Mouse (Mus musculus) liver, embryonic 16.5 days (tissue): ENCODE results near the gene Tmem135. TPM values are rescaled to one million over a fixed set of nuclear protein-coding genes. Genes with fewer than 3 reads are reported as not detected.

Experiments used
- ATAC-seq: fragments of 200-750 bp; cut with Nextera tagmentation; 2 replicates; pipeline ENCODE4 v1.8.0; 2017; ENCODE audit warnings: low read depth, mild to moderate bottlenecking, moderate number of reproducible peaks, moderate library complexity
- H3K27ac ChIP-seq: fragments of 300-500 bp; sonication (generic); 2 replicates; pipeline ENCODE4 v1.5.1; 2014; ENCODE audit warnings: mild to moderate bottlenecking, low read length
- H3K27me3 ChIP-seq: fragments of 300-500 bp; sonication (generic); 2 replicates; pipeline ENCODE4 v1.6.1; 2014; ENCODE audit warnings: low read depth, low read length, mixed read lengths; ENCODE audit not compliant: control insufficient read depth, insufficient read depth
- H3K36me3 ChIP-seq: fragments of 300-500 bp; sonication (generic); 2 replicates; pipeline ENCODE4 v1.6.1; 2014; ENCODE audit warnings: mild to moderate bottlenecking; ENCODE audit not compliant: control insufficient read depth, insufficient read depth
- H3K4me1 ChIP-seq: fragments of 300-500 bp; sonication (generic); 2 replicates; pipeline ENCODE4 v1.6.1; 2014; ENCODE audit warnings: low read depth, low read length, mixed read lengths; ENCODE audit not compliant: control insufficient read depth
- H3K4me2 ChIP-seq: fragments of 300-500 bp; sonication (generic); 2 replicates; pipeline ENCODE4 v1.6.1; 2014; ENCODE audit warnings: low read depth, low read length, mixed read lengths
- H3K4me3 ChIP-seq: fragments of 300-500 bp; sonication (generic); 2 replicates; pipeline ENCODE4 v1.5.1; 2014; ENCODE audit warnings: low read depth, mild to moderate bottlenecking, low read length
- H3K9ac ChIP-seq: fragments of 300-500 bp; sonication (generic); 2 replicates; pipeline ENCODE4 v1.6.1; 2014; ENCODE audit warnings: low read depth, low read length
- H3K9me3 ChIP-seq: fragments of 300-500 bp; sonication (generic); replicated peaks from 2 replicates; pipeline ENCODE4 v1.6.1; 2016; ENCODE audit warnings: low read length; ENCODE audit not compliant: control insufficient read depth
- WGBS: fragments of 180-500 bp; shearing (Covaris S2); extraction: QIAGEN DNeasy Blood & Tissue Kit; methylation state at CpG from one replicate; pipeline ENCODE4 v1.1.7; 2014; ENCODE audit not compliant: insufficient replicate concordance; 5-methylcytosine and 5-hydroxymethylcytosine counted together
- polyA plus RNA-seq: library from polyadenylated mRNA; unstranded; fragments of >200 nt; fragmentation: Nextera tagmentation; extraction: Ambion mirVana; gene quantifications from 2 replicates; pipeline ENCODE4 v1.2.1, GENCODE M21; 2015

Tmem135 gene
- polyA plus RNA-seq, 1 experiment from 2014 or later, result 18.6 TPM

DNA sequence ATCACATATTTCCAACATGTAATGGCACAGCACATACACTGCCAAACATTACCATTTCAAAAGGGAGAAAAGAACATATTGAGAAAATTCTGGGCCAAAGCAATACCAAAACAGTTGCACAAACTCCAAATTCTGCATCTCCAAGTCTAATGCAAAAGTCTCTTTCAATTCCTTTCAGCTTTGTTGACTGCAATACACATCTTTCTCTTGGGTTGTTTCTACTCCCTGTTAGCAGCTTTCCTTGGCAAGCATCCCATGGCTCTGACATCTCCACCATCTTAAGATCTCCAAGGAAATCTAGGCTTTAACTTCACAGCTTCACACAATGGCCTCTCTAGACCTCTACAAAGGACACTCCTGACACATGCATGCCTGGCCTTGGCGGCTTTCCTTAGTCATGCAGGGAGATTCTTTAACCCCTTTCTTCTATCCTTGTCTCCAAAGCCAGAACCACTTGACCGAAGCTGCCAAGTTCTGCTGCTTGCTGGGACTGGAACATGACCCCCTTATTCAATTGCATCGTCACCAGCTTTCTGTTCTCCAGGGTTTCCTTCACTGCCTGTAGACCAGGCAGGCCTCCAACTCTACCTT, 172.7 kb downstream of the Tmem135 start:
- no peak overlapping the region for H3K4me3 ChIP-seq
- no peak overlapping the region for H3K4me2 ChIP-seq
- ATAC-seq, result no peak
- H3K27ac ChIP-seq, result no peak overlapping the region
- no peaks in the 10 kb centered on the region for H3K36me3 ChIP-seq
- H3K9me3 ChIP-seq, result no peaks in the 10 kb centered on the region
- H3K9ac ChIP-seq, result no peak overlapping the region
- H3K4me1 ChIP-seq, result no peaks in the 10 kb centered on the region
- H3K27me3 ChIP-seq, result no peaks in the 10 kb centered on the region
- 72% methylated on average over 3 of the region's 3 CpGs for WGBS

DNA sequence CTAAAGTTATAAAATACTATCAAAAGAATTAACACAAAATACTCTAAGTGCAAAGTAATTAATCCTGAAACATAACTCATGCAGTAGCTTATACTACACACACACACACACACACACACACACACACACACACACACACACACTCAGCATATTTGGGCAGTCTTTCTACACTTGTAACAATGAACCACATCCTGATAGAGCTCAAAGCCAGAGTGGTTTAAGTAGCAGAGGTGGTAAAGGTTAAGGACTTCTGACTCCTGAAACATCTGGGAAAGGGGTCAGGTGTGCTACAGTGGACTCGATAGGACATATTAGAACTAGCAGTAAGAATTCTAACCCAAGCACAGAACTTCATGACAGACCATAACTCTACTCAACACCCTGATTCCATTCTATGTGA, 181.4 kb downstream of the Tmem135 start:
- no peaks in the 10 kb centered on the region for H3K27me3 ChIP-seq
- ATAC-seq, result no peak
- H3K36me3 ChIP-seq, result no peaks in the 10 kb centered on the region
- WGBS, result 64% methylated on average over 1 of the region's 1 CpGs
- no peak overlapping the region for H3K4me3 ChIP-seq
- H3K27ac ChIP-seq, result no peak overlapping the region
- H3K9ac ChIP-seq, result no peak overlapping the region
- H3K4me1 ChIP-seq, result no peaks in the 10 kb centered on the region
- H3K4me2 ChIP-seq, result no peak overlapping the region
- no peaks in the 10 kb centered on the region for H3K9me3 ChIP-seq

DNA sequence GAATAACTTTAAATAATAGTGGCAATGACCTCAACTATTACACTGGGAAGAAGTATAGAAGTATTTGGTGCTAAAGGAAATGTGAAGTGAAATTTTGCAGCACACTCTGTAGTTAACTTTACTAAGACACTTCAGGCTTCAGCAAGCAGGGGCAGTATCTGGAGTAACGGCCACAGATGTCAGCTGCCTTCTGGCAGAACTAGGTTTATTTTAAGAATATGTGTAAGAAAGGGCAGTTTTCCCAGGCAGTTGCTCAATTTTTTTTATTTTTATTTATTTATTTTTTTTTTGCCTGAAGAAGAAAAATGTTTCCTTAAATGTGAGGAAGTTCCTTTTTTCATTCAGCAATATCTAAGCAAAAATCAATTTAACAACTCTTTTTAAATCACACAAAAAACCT, 187.4 kb downstream of the Tmem135 start:
- no peaks in the 10 kb centered on the region for H3K27me3 ChIP-seq
- no peak overlapping the region for H3K4me2 ChIP-seq
- H3K4me1 ChIP-seq, result peaks cover 4% of the 10 kb centered on the region; the same call in 1 of the 2 replicates
- H3K27ac ChIP-seq, result no peak overlapping the region
- H3K9me3 ChIP-seq, result no peaks in the 10 kb centered on the region
- H3K36me3 ChIP-seq, result no peaks in the 10 kb centered on the region
- no peak overlapping the region for H3K4me3 ChIP-seq
- 26% methylated on average over 1 of the region's 1 CpGs for WGBS
- H3K9ac ChIP-seq, result no peak overlapping the region
- no peak for ATAC-seq

DNA sequence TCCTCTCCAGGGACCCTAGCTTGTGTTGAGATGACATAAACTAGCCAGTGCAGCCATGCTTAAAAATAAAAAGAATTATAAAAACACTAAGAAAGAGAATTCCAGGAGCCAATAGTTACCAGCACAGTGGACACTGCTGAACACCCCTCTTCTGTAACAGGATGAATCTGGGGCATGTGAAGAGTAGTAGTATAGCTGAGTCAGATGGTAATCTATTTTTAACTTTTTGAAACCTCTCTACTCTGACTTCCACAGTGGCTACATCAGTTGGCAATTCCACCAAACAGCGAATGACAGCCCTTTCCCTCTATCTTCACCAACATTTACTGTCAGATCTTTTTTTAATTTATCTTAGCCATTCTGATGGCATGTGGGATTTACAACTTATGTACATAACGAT, 187.9 kb downstream of the Tmem135 start:
- Histone ChIP-seq H3K4me3 (no peak overlapping the region), H3K27ac (peak overlapping the region; percentile 22), H3K27me3 (no peaks in the 10 kb centered on the region), H3K36me3 (no peaks in the 10 kb centered on the region), H3K9me3 (no peaks in the 10 kb centered on the region), H3K4me1 (peaks cover 4% of the 10 kb centered on the region; the same call in 1 of the 2 replicates), H3K9ac (no peak overlapping the region), H3K4me2 (no peak overlapping the region; the same call in 1 of the 2 replicates)
- ATAC-seq, result no peak
- 19% methylated on average over 2 of the region's 2 CpGs for WGBS

DNA sequence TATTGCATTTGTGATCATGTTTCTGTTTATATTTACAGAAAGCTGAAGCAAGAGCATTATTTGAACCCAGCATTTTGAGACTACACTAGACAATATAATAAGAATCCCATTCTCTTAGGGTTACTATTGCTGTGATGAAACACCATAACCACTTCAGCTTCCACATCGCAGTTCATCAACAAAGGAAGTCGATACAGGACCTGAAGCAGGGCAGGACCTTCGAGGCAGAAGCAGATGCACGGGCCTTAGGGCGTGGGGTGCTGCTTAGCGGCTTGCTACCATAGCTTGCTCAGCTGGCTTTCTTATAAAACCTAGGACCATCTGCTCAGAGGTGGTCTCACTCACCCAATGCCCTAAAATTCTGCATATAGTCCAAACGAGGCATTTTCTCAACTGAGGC, 188.3 kb downstream of the Tmem135 start:
- 0 out of 2 replicates have a peak, but pooled peaks have one; percentile 30 for ATAC-seq
- H3K9ac ChIP-seq, result no peak overlapping the region
- peak overlapping the region; percentile 22 for H3K27ac ChIP-seq
- WGBS, result 27% methylated on average over 7 of the region's 7 CpGs
- H3K27me3 ChIP-seq, result no peaks in the 10 kb centered on the region
- no peaks in the 10 kb centered on the region for H3K9me3 ChIP-seq
- no peaks in the 10 kb centered on the region for H3K36me3 ChIP-seq
- peaks cover 4% of the 10 kb centered on the region; the same call in 1 of the 2 replicates for H3K4me1 ChIP-seq
- no peak overlapping the region for H3K4me3 ChIP-seq
- H3K4me2 ChIP-seq, result no peak overlapping the region; the same call in 1 of the 2 replicates

DNA sequence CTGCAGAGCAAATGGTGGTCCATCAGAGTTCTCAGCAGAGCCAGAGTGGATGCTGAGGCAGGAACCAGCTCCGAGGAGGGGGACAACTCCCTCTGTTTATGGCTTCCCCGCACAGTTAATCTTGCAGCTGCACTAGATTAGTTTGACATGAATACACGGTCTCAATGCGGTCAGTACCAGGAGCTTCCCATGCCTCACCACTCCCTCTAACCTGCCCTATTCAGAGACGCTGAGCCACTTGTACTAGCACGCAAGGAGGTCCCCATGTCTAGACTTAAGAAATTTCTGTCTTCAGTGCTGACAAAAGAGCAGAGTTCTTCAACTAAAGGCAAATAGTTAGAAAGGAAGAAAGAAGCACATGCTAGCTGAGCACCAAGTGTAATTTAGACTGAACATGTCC, 193.5 kb downstream of the Tmem135 start:
- 60% methylated on average over 6 of the region's 6 CpGs for WGBS
- Histone ChIP-seq H3K9ac (no peak overlapping the region), H3K27ac (no peak overlapping the region), H3K27me3 (no peaks in the 10 kb centered on the region), H3K4me1 (no peaks in the 10 kb centered on the region), H3K9me3 (no peaks in the 10 kb centered on the region), H3K4me3 (no peak overlapping the region), H3K36me3 (no peaks in the 10 kb centered on the region), H3K4me2 (no peak overlapping the region)
- no peak for ATAC-seq

DNA sequence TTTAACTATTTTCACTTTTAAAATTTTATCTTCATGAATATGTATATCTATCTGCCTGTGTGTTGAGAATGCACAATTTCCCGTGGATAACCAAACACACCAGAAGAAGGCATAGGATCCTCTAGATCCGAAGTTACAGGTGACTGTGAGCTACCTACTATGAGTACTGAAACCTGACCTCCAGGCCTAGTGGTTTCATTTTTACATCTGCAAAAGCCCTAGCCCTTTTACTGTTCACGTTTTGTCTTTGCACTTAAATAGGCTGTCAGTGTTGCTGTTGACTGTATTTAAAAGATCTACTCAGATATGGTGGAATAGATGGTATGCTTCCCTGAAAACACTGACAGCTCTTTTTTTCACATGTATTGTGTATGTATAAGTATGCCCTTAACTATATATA, 197.9 kb downstream of the Tmem135 start:
- Histone ChIP-seq H3K4me3 (no peak overlapping the region), H3K4me2 (no peak overlapping the region), H3K9ac (no peak overlapping the region), H3K4me1 (no peaks in the 10 kb centered on the region), H3K27ac (no peak overlapping the region), H3K36me3 (no peaks in the 10 kb centered on the region), H3K9me3 (no peaks in the 10 kb centered on the region), H3K27me3 (no peaks in the 10 kb centered on the region)
- WGBS, result 66% methylated on average over 3 of the region's 3 CpGs
- ATAC-seq, result no peak

DNA sequence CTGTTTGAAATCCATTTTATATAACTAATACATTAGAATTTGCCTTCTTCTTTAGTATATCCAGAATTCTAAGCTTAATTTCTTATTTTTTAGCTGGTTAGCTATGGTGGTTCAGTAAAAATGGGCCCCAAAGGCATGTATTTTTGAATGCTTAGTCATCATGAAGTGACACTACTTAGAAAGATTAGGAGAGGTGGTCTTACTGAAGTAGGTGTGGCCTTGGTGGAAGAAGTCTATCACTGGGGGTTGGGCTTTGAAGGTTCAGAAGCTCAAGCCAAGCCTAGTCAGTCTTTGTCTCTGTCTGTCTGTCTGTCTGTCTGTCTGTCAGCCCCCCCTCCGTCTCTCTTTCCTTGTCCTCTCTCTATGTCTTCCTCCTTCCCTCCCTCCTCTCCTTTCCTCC, 198.6 kb downstream of the Tmem135 start:
- Histone ChIP-seq H3K4me1 (no peaks in the 10 kb centered on the region), H3K36me3 (no peaks in the 10 kb centered on the region), H3K4me3 (no peak overlapping the region), H3K9me3 (no peaks in the 10 kb centered on the region), H3K9ac (no peak overlapping the region), H3K4me2 (no peak overlapping the region), H3K27ac (no peak overlapping the region), H3K27me3 (no peaks in the 10 kb centered on the region)
- 63% methylated on average over 1 of the region's 1 CpGs for WGBS
- ATAC-seq, result no peak

DNA sequence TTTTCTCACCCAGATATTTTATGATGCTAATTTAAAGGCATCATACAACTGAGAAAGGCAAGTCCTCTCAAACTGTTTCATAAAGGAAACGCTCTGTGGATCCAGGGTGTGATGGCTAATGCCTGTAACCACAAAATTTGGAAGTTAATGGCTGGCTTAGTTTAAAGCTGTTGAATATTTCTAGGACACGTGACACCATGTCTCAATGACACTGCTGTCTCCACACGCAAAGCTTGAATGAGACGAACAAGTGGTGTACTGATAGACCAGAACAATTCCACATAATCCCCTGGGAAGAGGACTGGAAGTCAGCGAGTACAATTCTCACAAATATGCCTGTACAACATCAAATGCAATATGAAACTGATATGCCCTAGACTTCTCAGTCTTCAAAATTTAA, 200.9 kb downstream of the Tmem135 start:
- Histone ChIP-seq H3K36me3 (no peaks in the 10 kb centered on the region), H3K9me3 (no peaks in the 10 kb centered on the region), H3K27ac (no peak overlapping the region), H3K9ac (no peak overlapping the region), H3K4me3 (no peak overlapping the region), H3K27me3 (no peaks in the 10 kb centered on the region), H3K4me2 (no peak overlapping the region), H3K4me1 (no peaks in the 10 kb centered on the region)
- ATAC-seq, result no peak
- 72% methylated on average over 5 of the region's 5 CpGs for WGBS
